Mouse (Mus musculus): ENCODE measurements at regions not wholly inside any gene's neighbourhood (a gene's known extent, or its start where the extent isn't known, plus 50 kb on each side); places are given as distances from the start of the nearest gene placed in this dataset.
A peak's percentile ranks its signal among the peaks of the same experiment; 100 is the strongest.

- H3K27me3 ChIP-seq (replicated peaks) = no peaks in the 10 kb centered on the region
- no peaks in the 10 kb centered on the region for H3K9me3 ChIP-seq
- no peak overlapping the region for H3K9ac ChIP-seq
- ATAC-seq (ENCODE audit: insufficient read depth, low FRiP score, low read depth) = 0 out of 2 replicates have a peak, but pooled peaks have one; percentile 35
- H3K27ac ChIP-seq = no peak overlapping the region
- H3K4me1 ChIP-seq = no peaks in the 10 kb centered on the region
- no peaks in the 10 kb centered on the region for H3K36me3 ChIP-seq
- no peak overlapping the region for H3K4me3 ChIP-seq (replicated peaks)
- H3K4me2 ChIP-seq = no peak overlapping the region
- WGBS = 81% methylated on average over 1 of the region's 1 CpGs
These were observed 59.1 kb downstream of the Bmp15 start for GRCm38 (mm10) chrX:6261469-6261868.

- H3K4me2 ChIP-seq = no peak overlapping the region
- no peak for ATAC-seq (ENCODE audit: insufficient read depth, low FRiP score, low read depth)
- no peaks in the 10 kb centered on the region for H3K27me3 ChIP-seq (replicated peaks)
- no peak overlapping the region for H3K4me3 ChIP-seq (replicated peaks)
- H3K9ac ChIP-seq = no peak overlapping the region
- H3K27ac ChIP-seq = no peak overlapping the region
- H3K4me1 ChIP-seq = no peaks in the 10 kb centered on the region
- H3K9me3 ChIP-seq = no peaks in the 10 kb centered on the region
- WGBS = 73% methylated on average over 4 of the region's 4 CpGs
- H3K36me3 ChIP-seq = no peaks in the 10 kb centered on the region
These were observed 62.0 kb downstream of the Bmp15 start for GRCm38 (mm10) chrX:6258523-6258922.

- H3K27ac ChIP-seq = no peak overlapping the region
- no peak for ATAC-seq (ENCODE audit: insufficient read depth, low FRiP score, low read depth)
- H3K27me3 ChIP-seq (replicated peaks) = no peaks in the 10 kb centered on the region
- H3K36me3 ChIP-seq = no peaks in the 10 kb centered on the region
- no peaks in the 10 kb centered on the region for H3K9me3 ChIP-seq
- H3K4me3 ChIP-seq (replicated peaks) = no peak overlapping the region
- H3K4me2 ChIP-seq = no peak overlapping the region
- H3K4me1 ChIP-seq = no peaks in the 10 kb centered on the region
- H3K9ac ChIP-seq = no peak overlapping the region
These were observed 66.5 kb downstream of the Bmp15 start for GRCm38 (mm10) chrX:6254058-6254457.

- Histone ChIP-seq H3K4me2 (no peak overlapping the region), H3K4me1 (no peaks in the 10 kb centered on the region), H3K4me3 (replicated peaks) (no peak overlapping the region), H3K36me3 (no peaks in the 10 kb centered on the region), H3K9ac (no peak overlapping the region), H3K27ac (no peak overlapping the region), H3K9me3 (no peaks in the 10 kb centered on the region), H3K27me3 (replicated peaks) (no peaks in the 10 kb centered on the region)
- ATAC-seq (ENCODE audit: insufficient read depth, low FRiP score, low read depth) = no peak
- WGBS = 43% methylated on average over 2 of the region's 2 CpGs
These were observed 67.6 kb downstream of the Bmp15 start for GRCm38 (mm10) chrX:6252873-6253272.

Measured in stomach, embryonic 15.5 days (tissue).